Mouse (Mus musculus) gonadal fat pad, adult 2 months (tissue): ENCODE measurements around the gene Tle2. TPM values are rescaled to one million over a fixed set of nuclear protein-coding genes. Genes with fewer than 3 reads are reported as not detected.

ENCODE experiments used
- DNase-seq: peaks from one replicate; pipeline ENCODE4 v3.0.0-alpha.2; 2012; ENCODE audit warnings: low read depth
- polyA plus RNA-seq: library from polyadenylated mRNA; depleted of rRNA; stranded (reverse); fragments of >200 nt; gene quantifications from 2 replicates; pipeline ENCODE4 v1.2.3, GENCODE M21; 2012

The Tle2 gene
- polyA plus RNA-seq, 1 experiment: 107 TPM

DNA sequence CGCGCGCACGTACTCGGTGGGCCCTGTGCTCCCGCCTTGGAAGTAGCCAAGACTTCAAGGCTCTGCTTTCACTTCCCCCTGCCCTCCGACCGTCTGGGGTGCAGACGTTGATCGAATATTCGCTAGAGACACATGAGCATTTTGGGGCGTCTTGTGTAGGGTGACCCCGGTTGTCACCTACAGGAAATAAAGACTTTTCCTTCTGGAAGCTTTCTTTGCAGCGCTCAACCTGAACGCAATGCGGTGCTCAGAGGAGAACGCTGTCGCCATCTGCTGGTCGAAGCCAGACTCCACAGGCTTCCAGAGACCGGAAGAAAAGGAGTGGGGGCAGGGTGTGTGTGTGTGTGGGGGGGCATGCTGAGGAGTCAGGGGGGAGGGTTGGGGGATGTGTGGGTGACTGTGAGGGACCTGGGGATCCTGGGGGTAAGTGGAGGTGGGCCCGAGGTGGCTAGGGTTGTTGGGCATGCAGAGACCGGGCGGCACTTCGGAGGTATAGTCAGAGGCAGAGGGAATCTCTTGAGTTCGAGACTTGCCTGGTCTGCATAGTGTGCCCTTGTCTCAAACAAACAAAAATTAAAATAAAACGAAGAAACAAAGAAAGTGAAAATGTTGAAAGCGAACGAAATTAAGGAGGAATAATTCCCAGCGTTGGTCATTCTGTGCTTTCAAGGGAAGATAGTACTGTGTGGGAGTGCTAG is 30.8 kb downstream of the Tle2 start:
- no peak for DNase-seq

DNA sequence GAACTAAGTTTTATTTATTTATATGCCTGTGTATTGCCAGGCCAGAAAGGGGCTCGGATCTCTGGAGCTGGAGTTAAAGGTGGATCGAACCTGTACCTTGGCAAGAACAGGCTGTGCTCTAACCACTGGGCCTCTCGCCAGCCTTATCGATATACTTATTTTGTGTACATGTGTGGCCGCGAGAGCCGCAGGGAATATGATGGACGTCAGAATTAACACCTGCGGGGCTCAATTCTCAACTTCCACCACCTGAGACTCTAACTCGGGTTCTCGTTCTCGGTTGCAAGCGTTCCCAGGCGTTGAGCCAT is 31.3 kb downstream of the Tle2 start:
- no peak for DNase-seq

GRCm38 (mm10) chr10:81605974-81606751 is 31.8 kb downstream of the Tle2 start, which contains the start of gene BC025920:
BC025920 (plus strand) TSS chr10:81606270.
- DNase-seq: peak; percentile 98

- no peak for DNase-seq
Observed at GRCm38 (mm10) chr10:81608308-81608707, 33.9 kb downstream of the Tle2 start.

DNA sequence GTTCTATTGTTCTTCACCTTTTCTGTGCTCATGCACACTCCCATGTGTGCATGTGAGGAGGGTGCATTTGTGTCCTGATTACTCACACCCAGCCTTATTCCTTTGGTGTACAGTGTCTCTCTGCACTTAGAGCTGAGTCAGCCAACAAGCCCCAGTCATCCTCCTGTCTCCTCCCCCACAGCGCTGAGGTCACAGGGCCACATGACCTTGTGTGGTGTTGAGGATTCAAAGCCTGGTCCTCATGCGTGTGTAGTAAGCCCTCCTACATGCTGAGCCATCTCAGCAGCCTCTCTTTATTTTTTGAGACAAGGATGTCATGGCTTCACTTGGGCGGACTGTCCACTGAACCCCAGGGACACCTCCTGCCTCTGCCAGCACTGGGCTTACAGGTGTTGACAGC is 38.4 kb downstream of the Tle2 start:
- no peak for DNase-seq

DNA sequence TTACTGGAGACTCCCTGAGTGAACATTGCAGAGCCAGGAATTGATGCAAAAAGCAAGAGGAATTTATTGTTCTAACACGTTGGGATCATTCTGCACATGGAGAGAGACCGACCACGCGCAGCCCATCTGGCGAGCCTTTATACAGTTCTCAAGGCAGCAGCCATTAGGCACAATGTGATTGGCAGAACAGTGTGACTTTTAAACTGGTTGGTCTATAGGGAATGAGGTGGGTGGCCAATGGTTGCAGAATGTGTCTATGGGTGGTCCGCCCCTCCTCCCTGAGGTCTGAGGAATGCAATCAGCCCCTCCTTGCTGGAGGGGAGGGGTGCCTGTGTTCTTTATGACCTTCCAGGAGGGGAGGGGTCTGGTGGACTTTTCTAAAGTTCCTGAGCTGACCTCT is 41.1 kb downstream of the Tle2 start:
- no peak for DNase-seq

- DNase-seq: no peak
Observed at GRCm38 (mm10) chr10:81619976-81620375, 45.6 kb downstream of the Tle2 start.

DNA sequence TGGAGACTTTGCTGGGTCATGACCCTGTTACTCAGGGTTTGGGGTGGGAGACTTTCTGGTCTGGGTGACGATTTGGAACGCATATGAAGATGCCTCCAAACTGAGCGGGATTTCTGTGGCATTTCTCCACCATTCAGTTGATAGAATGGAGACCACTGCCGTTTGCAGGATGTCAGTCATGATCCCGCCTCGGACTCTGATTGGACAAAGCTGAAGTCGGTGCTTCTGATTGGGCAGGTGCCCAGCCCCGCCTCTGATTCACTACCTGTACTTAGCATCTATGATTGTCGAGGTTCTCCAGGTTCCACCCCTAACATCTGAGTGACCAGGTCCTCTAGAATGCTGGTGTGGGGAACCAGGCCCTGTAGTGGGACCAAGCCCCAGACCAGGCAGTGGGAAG is 46.4 kb downstream of the Tle2 start:
- DNase-seq: no peak

DNA sequence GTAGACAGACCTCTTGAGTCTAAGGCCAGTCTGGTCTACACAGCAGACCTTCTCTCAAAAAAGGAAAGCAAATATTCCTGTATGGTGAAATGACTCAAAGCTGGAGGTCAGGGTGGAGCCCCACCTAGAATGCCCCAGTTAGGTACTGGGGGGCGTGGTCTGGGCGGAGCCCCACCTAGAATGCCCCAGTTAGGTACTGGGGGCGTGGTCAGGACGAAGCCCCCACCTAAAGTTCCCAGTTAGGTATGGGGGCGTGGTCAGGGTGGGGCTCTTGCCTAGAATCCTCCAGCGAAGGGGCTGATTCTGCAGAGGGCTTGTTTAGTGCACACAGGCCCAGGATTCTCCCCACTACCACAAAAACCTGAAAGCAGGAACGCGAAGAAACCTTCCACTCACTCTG is 49.1 kb downstream of the Tle2 start:
- no peak for DNase-seq

GRCm38 (mm10) chr10:81626101-81626993 is 52.0 kb downstream of the Tle2 start:
- DNase-seq: no peak

DNA sequence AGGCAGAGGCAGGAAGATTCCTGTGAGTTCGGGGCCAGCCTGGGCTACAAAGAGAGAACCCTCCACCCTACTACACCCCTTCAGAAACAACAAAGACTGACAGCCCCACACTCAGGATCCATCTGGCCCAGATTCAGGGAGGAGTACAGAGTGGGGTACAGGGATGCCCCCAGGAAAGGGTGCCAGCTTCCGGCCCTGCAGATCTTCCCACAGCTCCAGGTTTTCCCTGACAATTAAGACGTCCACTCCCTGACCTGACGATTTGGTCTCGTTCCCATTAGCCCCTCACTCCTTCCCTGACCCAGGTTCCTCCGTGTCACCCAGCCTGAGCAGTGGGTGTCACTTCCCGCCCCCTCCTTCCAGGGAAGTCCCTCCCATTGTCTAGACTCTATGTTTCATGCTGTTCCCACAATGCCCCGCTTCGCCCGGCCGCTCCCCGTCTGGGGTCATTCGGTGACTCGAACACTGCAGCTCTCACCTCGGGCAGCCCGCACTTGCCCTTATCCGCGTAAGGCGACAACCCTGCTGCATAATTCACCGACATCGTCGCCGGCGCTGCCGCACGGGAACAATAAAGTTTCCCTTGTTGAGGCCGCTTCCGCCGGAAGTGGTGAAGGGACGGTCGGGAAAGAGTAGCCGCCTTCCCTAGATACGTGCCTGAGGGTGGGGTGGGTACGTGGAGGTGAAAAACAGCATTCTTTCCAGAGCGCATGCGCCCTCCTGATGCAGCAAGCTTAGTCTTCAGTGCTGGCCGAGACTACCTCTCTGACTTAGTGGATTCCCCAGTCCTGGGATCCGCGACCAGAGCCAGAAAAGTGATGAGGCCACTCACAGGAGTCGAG is 52.9 kb downstream of the Tle2 start, which contains the start of gene Sirt6:
Sirt6 (minus strand) TSS at position 804 of the 842 bp plus-strand sequence.
- peak; percentile 61 for DNase-seq

DNA sequence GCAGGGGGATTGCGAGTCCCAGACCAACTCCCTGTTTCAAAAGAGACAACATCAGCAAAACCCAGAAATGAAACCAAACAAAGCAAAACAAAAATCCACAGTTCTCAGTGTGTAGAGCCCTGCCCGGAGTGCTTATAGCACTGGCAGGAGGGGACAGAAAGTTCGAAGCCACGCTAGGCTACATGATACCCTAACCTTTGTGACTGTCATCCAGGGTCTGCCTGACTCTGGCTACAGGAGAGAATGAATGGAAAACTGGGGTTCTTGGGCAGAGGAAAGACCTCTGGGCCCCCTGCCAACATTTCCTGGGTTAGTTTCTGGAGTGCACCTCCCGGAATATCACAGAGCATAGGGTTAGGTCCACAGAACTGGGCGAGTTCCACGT is 53.5 kb downstream of the Tle2 start:
- no peak for DNase-seq

DNA sequence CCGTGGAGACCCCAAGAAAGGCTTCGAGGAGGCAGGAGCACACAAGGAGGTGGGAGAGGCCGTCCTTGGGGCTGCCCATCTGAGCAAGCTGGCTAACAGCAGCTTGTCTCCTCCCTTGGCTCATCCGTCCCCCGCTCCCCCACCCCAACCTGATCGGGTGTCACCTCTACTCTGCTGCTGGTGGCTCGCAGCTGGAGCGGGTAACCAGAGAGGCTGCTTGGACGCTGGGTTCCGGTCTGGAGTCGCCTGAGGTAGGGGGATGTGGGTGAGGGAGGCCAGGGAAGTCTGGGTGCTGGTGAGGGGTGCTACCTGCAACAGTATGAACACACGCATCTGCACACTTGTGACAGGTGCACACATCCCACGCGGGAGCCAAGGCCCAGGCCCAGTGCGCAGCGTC is 54.0 kb downstream of the Tle2 start, which contains the start of gene Ankrd24:
Ankrd24 (plus strand) TSS at position 151 of the 400 bp plus-strand sequence.
- DNase-seq: no peak

DNA sequence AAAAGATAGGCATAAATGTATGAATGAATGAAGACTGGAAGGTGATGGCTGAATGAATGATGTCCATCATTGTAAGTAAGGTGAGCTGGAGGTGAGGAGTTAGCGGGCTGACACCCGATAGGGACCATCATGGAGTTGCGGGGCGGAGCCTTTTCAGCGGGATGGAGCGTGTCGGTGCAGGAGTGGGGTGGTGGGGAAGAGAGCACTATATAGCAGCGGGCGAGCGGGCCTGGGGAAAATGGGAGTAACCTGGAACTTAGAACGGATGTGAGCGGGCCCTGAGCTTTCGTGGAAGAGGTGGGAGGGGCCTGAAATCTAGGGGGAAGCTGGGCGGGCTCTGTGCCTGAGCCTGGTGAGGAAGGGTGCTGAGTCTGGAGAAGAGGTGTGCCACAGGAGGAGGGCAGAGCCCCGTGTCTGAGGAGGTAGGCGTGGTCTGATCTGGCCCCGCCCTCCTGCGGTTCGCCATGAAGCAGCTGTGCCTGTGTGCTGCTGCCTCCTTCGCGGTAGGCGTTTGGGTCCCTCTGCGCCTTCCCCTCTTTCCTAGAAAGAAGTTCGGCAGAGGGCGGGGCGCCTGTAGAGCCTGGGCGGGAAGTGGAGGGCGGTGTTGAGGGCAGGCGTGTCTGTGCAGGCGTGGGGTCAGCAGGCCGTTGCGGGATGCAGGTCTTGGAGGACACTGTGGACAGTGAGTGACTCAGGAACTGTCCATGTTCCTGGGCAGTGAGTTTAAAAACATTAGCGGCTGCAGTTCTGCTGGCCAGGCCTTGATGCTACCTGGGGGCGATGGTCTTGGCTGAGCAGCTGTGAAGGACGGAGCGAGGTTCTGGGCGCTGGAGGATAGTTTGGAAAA is 59.1 kb downstream of the Tle2 start:
- DNase-seq: no peak

DNA sequence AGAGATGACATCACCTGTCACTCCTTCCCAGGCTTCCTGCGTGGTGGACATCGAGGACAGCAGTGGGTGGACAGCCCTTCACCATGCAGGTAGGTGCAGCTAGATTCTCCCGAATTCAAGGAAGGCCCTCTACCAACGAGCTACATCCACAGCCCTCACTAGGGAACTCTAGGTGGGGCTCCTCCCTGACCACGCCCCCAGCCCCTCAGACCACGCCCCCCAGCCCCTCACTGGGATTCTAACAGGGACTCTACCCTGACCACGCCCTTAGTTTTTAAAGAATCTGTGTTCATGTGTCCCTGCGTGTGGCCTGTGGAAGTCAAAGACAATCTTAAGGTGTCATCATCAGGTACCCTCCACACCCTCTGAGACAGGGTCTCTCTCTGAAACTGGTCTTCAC is 62.0 kb downstream of the Tle2 start:
- no peak for DNase-seq

GRCm38 (mm10) chr10:81638101-81638500 is 63.7 kb downstream of the Tle2 start:
- DNase-seq: no peak
